Mouse (Mus musculus): ENCODE results near the gene Pepd. TPM values are rescaled to one million over a fixed set of nuclear protein-coding genes. Genes with fewer than 3 reads are reported as not detected.

The Pepd gene
- polyA plus RNA-seq, 2 experiments from 2014 or later: 53.8 to 54.2 TPM

- ATAC-seq: no peak
Measured at GRCm38 (mm10) chr7:35057569-35057968, 145.4 kb downstream of the Pepd start.

- ATAC-seq: no peak
Measured at GRCm38 (mm10) chr7:35058329-35058728, 146.2 kb downstream of the Pepd start.

- no peak for ATAC-seq
Measured at GRCm38 (mm10) chr7:35059467-35059866, 147.3 kb downstream of the Pepd start.

- no peak for ATAC-seq
Measured at GRCm38 (mm10) chr7:35064286-35065258, 152.4 kb downstream of the Pepd start.

GRCm38 (mm10) chr7:35065958-35066357 is 153.8 kb downstream of the Pepd start:
- ATAC-seq: no peak

- no peak for ATAC-seq
Measured at GRCm38 (mm10) chr7:35066640-35067212, 154.5 kb downstream of the Pepd start.

GRCm38 (mm10) chr7:35076645-35077044 is 164.5 kb downstream of the Pepd start:
- ATAC-seq: no peak

- no peak for ATAC-seq
Measured at GRCm38 (mm10) chr7:35080843-35081338, 168.7 kb downstream of the Pepd start.

- no peak for ATAC-seq
Measured at GRCm38 (mm10) chr7:35081406-35082104, 169.4 kb downstream of the Pepd start.

- ATAC-seq: no peak
Measured at GRCm38 (mm10) chr7:35084565-35085360, 172.6 kb downstream of the Pepd start.

GRCm38 (mm10) chr7:35086271-35086861 is 174.2 kb downstream of the Pepd start:
- no peak for ATAC-seq

- no peak for ATAC-seq
Measured at GRCm38 (mm10) chr7:35090550-35090949, 178.4 kb downstream of the Pepd start.

Other genes starting within 250 kb of the Pepd start
- gene Chst8, start 99.7 kb upstream of the Pepd start, polyA plus RNA-seq (2017; shearing (Covaris generic)): not detected
- 1 to 10 TPM; 7.8 to 8.6 TPM for gene Cebpg, start 144.2 kb downstream of the Pepd start, polyA plus RNA-seq (2017; shearing (Covaris generic))
- 1 to 10 TPM in 1 of 2 experiments, under 1 TPM in 1; 0.81 to 1.2 TPM for gene Cebpa, start 206.9 kb downstream of the Pepd start, polyA plus RNA-seq (2017; shearing (Covaris generic))

All from activated CD4-positive, CD25-positive, alpha-beta regulatory T cell, adult 4 months (primary cell).